Mouse (Mus musculus) intestine, embryonic 16.5 days (tissue): ENCODE results near the gene Ppp1r14b. TPM values are rescaled to one million over a fixed set of nuclear protein-coding genes. Genes with fewer than 3 reads are reported as not detected.

Experiments used
- ATAC-seq: fragments of 200-750 bp; cut with Nextera tagmentation; 2 replicates; pipeline ENCODE4 v1.8.0; 2017; ENCODE audit warnings: moderate TSS enrichment, moderate library complexity
- H3K27ac ChIP-seq: fragments of 300-500 bp; sonication (generic); 2 replicates; pipeline ENCODE4 v1.5.1; 2014; ENCODE audit warnings: mild to moderate bottlenecking, low read length
- H3K27me3 ChIP-seq: fragments of 300-500 bp; sonication (generic); replicated peaks from 2 replicates; pipeline ENCODE4 v1.6.1; 2014; ENCODE audit warnings: low read length, control low read depth, mixed read lengths; ENCODE audit not compliant: control insufficient read depth, insufficient read depth
- H3K36me3 ChIP-seq: fragments of 300-500 bp; sonication (generic); 2 replicates; pipeline ENCODE4 v1.6.1; 2014; ENCODE audit warnings: low read length, control low read depth; ENCODE audit not compliant: control insufficient read depth, insufficient read depth
- H3K4me1 ChIP-seq: fragments of 300-500 bp; sonication (generic); 2 replicates; pipeline ENCODE4 v1.6.1; 2014; ENCODE audit warnings: low read length, control low read depth, mixed read lengths; ENCODE audit not compliant: control insufficient read depth, insufficient read depth
- H3K4me2 ChIP-seq: fragments of 300-500 bp; sonication (generic); 2 replicates; pipeline ENCODE4 v1.6.1; 2014; ENCODE audit warnings: low read depth, low read length, control low read depth
- H3K4me3 ChIP-seq: fragments of 300-500 bp; sonication (generic); 2 replicates; pipeline ENCODE4 v1.5.1; 2014; ENCODE audit warnings: mild to moderate bottlenecking, low read length
- H3K9ac ChIP-seq: fragments of 300-500 bp; sonication (generic); 2 replicates; pipeline ENCODE4 v1.6.1; 2014; ENCODE audit warnings: low read depth, low read length
- H3K9me3 ChIP-seq: fragments of 300-500 bp; sonication (generic); 2 replicates; pipeline ENCODE4 v1.6.1; 2016; ENCODE audit warnings: low read length, control low read depth; ENCODE audit not compliant: control insufficient read depth
- WGBS: fragments of 180-500 bp; shearing (Covaris S2); extraction: QIAGEN DNeasy Blood & Tissue Kit; methylation state at CpG from one replicate; pipeline ENCODE4 v1.1.7; 2014; 5-methylcytosine and 5-hydroxymethylcytosine counted together
- polyA plus RNA-seq: library from polyadenylated mRNA; unstranded; fragments of >200 nt; fragmentation: Nextera tagmentation; extraction: Ambion mirVana; gene quantifications from 2 replicates; pipeline ENCODE4 v1.2.1, GENCODE M21; 2015

Ppp1r14b gene
- polyA plus RNA-seq, 1 experiment from 2014 or later: 58.2 TPM

DNA sequence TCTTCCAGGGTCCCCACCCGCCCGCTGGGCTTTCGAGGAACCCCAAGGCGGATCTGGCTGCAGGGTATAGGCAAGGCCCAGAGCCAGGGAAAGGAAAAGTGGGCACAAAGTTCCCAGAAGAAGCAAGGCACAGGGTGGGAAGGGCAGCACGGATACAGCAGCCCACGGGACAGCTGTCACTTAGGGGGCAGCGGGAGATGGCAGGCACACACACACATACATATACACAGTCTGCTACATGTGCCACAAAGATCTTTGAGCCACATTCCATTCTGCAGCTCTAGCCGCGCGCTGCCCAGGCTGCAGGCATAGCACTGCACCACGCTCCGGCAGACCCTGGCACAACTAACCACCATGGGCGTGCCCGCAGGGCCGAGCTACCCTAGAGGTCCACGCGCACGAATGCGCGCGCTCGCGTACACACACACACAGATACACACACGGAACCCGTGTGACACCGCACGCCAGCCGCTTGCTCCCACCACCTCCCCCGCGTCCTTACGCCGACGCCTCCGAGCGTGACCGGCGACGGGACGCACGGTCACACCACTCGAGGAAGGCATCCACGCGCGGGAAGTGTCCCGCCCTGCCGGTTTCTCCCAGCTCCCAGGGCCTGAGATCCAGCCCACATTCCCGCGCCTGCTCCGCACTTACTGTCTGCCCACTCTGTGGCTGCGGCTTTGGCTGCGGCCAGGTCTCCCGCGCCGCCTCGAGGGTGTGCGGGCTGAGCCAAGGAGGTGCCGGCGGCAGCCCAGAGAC, 41.2 kb upstream of the Ppp1r14b start:
- ATAC-seq: peak; percentile 55
- Histone ChIP-seq H3K9ac (peak overlapping the region; percentile 66), H3K9me3 (no peaks in the 10 kb centered on the region), H3K4me1 (peaks cover 16% of the 10 kb centered on the region), H3K36me3 (no peaks in the 10 kb centered on the region), H3K4me2 (peak overlapping the region; percentile 92), H3K4me3 (peak overlapping the region; percentile 48), H3K27me3 (peaks cover 29% of the 10 kb centered on the region), H3K27ac (no peak overlapping the region)
- WGBS: 3% methylated on average over 58 of the region's 58 CpGs

- WGBS: 11% methylated on average over 23 of the region's 23 CpGs
- H3K27me3 ChIP-seq: peaks cover 29% of the 10 kb centered on the region
- 0 out of 2 replicates have a peak, but pooled peaks have one; percentile 7 for ATAC-seq
Measured at GRCm38 (mm10) chr19:6934195-6934977, 40.4 kb upstream of the Ppp1r14b start, which contains the start of gene Kcnk4. Kcnk4 (minus strand) TSS chr19:6934515.

DNA sequence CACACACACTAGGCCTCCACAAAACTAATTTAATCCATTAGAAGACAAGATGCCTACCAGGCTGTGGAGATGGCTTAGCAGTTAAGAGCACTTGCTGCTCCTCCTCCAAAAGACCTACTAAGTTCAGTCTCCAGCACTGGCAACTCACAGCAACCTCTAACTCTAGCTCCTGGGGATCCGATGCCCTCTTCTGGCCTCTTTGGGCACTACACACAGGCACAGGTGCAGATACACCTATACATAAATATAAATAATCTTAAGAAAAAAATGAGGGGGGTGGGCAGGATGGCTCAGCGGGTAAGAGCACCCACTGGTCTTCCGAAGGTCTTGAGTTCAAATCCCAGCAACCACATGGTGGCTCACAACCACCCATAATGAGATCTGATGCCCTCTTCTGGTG, 38.5 kb upstream of the Ppp1r14b start:
- Histone ChIP-seq H3K4me2 (no peak overlapping the region), H3K4me1 (peaks cover 27% of the 10 kb centered on the region), H3K4me3 (no peak overlapping the region), H3K36me3 (no peaks in the 10 kb centered on the region), H3K27me3 (peaks cover 29% of the 10 kb centered on the region), H3K9ac (no peak overlapping the region), H3K9me3 (no peaks in the 10 kb centered on the region), H3K27ac (no peak overlapping the region)
- no peak for ATAC-seq
- 23% methylated on average over 3 of the region's 3 CpGs for WGBS

More at GRCm38 (mm10) chr19:6934195-6934977, 40.4 kb upstream of the Ppp1r14b start, which contains the start of gene Kcnk4:
- Histone ChIP-seq H3K4me3 (peak within 1 kb of the TSS; percentile 48), H3K4me2 (peak within 1 kb of the TSS; percentile 92), H3K4me1 (peaks cover 16% of the 10 kb centered on the region), H3K9me3 (no peaks in the 10 kb centered on the region), H3K9ac (peak within 1 kb of the TSS; percentile 66), H3K27ac (no peak within 1 kb of the TSS), H3K36me3 (no peaks in the 10 kb centered on the region)

DNA sequence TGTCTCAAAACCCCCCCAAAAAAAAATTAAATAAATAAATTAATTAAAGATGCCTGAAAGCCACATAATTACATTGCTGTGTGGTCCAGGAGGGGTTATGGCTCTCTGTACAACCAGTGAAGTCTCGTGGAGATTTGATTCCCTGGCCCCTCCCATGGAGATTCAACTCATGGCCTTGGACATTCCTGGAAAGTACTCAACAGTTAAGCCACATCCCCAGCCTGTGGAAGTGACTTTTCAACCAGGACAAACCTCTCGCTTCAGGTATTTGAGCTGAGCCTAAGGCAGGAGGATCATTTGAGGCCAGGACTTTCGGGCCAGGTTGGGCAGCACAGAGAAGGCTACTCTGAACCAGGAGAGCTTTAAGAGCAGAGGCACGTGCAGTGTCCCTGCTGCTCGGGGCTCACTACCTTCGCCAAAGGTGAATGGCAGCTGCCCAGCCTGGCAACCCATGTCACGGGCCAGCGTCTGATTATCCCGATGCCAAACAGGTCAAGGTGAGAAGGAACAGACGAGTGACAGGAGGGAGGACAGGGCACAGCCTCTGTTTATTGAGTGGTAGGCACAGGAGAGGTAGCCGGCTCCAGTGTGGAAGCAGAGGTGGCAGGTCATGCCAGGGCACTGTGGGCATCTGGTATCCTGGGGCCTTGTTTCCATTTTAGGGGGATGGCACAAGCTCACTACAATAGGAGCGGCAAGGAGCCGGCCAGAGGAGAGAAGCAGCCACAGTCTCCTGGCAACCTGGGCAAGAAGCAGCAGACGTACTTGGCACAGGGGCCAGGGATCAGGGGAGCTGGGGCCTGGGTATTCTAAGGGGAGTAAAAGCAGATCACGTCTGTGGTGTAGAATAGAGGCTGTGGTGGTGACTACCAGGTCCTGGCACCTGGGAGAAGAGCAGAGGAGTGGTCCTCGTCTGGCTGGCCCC, 37.0 kb upstream of the Ppp1r14b start:
- Histone ChIP-seq H3K9ac (peak overlapping the region; percentile 23; the same call in 1 of the 2 replicates), H3K27me3 (peaks cover 23% of the 10 kb centered on the region)

DNA sequence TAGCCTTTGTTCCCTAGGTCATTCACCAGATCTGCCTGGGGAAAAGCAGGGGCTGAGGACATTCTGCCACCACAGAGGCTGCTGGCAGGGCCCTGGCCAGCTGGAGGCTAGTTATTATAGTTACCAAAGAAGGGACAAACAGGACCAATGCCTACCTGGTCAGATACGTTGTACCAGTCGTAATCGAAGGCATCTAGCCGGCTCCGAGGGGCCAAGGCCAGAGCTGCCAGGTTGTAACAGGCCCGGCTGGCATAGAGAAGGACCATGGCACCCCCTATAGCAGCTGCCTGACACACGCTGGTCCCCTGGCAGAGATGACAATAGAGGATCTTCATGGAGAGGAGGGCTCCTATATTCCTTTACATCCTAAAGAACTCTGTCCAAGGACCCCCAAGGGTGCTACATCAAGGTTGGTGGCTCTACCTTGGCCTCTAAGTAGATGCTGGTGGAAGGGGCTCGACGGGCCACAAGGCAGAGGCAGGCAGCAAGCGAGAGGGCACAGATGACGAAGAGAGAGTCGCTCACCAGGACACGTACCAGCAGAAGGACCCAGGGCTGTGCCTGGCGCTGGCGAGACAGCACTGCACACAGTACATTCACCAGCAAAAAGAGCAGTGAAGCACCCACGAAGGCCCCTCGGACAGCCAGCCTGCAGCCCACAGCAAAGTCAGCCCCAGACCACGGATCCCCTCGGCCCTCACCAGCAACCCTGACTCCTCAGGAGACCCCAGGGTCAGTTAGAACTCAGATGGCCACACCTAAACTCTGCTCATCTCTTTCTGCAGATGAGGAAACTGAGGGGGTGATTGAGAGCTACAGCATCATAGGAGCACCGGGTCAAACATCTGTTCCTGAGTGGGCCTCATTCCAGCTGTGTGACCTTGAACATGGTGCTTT, 35.4 kb upstream of the Ppp1r14b start:
- no peaks in the 10 kb centered on the region for H3K36me3 ChIP-seq

More for the DNA sequence above, 37.0 kb upstream of the Ppp1r14b start:
- WGBS: 81% methylated on average over 16 of the region's 16 CpGs
- Histone ChIP-seq H3K4me2 (no peak overlapping the region), H3K27ac (no peak overlapping the region), H3K4me1 (peaks cover 28% of the 10 kb centered on the region), H3K4me3 (no peak overlapping the region), H3K36me3 (no peaks in the 10 kb centered on the region), H3K9me3 (no peaks in the 10 kb centered on the region)
- no peak for ATAC-seq

GRCm38 (mm10) chr19:6940396-6941351, 34.1 kb upstream of the Ppp1r14b start:
- H3K4me2 ChIP-seq: peak overlapping the region; percentile 91
- 0 out of 2 replicates have a peak, but pooled peaks cover 3% of the 10 kb centered on the region for H3K27me3 ChIP-seq
- no peaks in the 10 kb centered on the region for H3K9me3 ChIP-seq
- H3K4me3 ChIP-seq: peak overlapping the region; percentile 93
- H3K9ac ChIP-seq: peak overlapping the region; percentile 80
- peak overlapping the region; percentile 43; the same call in 1 of the 2 replicates for H3K27ac ChIP-seq
- H3K4me1 ChIP-seq: peaks cover 22% of the 10 kb centered on the region
- 19% methylated on average over 29 of the region's 29 CpGs for WGBS
- peak; percentile 2; the same call in 1 of the 2 replicates for ATAC-seq
- no peaks in the 10 kb centered on the region for H3K36me3 ChIP-seq

More for the DNA sequence above, 35.4 kb upstream of the Ppp1r14b start:
- Histone ChIP-seq H3K27ac (no peak overlapping the region), H3K27me3 (peaks cover 7% of the 10 kb centered on the region), H3K9me3 (no peaks in the 10 kb centered on the region), H3K9ac (no peak overlapping the region), H3K4me2 (no peak overlapping the region), H3K4me1 (peaks cover 20% of the 10 kb centered on the region), H3K4me3 (no peak overlapping the region)
- ATAC-seq: no peak
- 93% methylated on average over 20 of the region's 20 CpGs for WGBS

DNA sequence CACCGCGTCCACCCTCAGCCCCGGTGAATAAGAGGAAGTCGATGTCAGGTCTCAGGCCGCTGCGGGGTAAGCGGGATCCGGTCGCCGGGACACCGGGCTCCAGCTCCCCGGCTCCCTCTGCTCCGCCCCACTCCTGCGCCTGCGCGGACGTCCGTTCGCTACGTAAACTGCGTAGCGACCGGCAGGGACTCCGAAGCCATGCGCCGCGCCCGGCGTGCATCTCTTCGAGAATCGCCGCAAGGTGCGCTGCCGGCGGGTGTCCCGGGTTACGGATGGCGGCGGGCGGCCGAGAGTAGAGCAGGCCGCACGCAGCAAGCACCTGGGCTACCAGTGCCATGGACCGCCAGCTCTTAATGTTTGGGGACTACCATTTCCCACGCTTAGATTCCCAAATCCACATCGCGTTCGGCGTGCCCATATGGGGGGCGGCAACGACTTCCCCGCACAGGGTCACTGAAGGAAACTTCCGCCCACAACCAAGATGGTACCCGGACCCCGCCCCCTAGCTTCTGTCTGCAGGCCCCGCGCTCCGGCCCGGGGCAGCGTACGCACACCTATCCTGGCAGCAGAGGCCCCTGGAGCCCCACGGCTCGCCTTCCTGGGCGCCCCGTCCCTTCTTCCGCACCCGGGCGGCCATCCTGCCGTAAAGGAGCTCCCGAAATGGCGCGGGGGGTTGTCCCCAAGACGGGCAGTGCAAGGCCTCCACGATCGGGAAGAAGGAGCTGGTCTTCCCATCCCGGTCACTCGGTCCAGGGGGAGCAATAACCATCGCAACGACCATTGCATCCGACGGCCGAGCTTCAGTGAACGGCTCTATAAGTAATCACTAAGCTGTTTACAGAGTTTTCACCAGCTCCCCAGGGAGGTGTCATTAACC, 33.2 kb upstream of the Ppp1r14b start, which contains the start of gene Bad:
Bad (plus strand) TSS at position 490 of the 877 bp plus-strand sequence.
- Histone ChIP-seq H3K4me3 (peak within 1 kb of the TSS; percentile 93), H3K9me3 (no peaks in the 10 kb centered on the region), H3K27me3 (no peaks in the 10 kb centered on the region), H3K27ac (peak within 1 kb of the TSS; percentile 99), H3K4me2 (peak within 1 kb of the TSS; percentile 91), H3K36me3 (no peaks in the 10 kb centered on the region), H3K9ac (peak within 1 kb of the TSS; percentile 97), H3K4me1 (peaks cover 23% of the 10 kb centered on the region)
- WGBS: under 1% methylated on average over 83 of the region's 83 CpGs
- ATAC-seq: peak; percentile 82
